Mouse (Mus musculus) lung, postnatal 0 days (tissue): ENCODE data around the gene Dnal4.

Experiments used
- CTCF ChIP-seq: IDR thresholded peaks from 2 replicates; pipeline ENCODE4 v1.5.1; 2016; ENCODE audit warnings: antibody characterized with exemption, mild to moderate bottlenecking
- EP300 ChIP-seq: IDR thresholded peaks from 2 replicates; pipeline ENCODE4 v1.6.1; 2016; ENCODE audit warnings: antibody characterized with exemption, mild to moderate bottlenecking, control low read depth

GRCm38 (mm10) chr15:79797680-79798079, 20.0 kb upstream of the Dnal4 start:
- TF ChIP-seq CTCF (no peak), EP300 (no peak)
